Mouse (Mus musculus) heart, embryonic 13.5 days (tissue): ENCODE data around the gene Dock8. TPM values are rescaled to one million over a fixed set of nuclear protein-coding genes. Genes with fewer than 3 reads are reported as not detected.

ENCODE experiments used
- ATAC-seq: fragments of 200-750 bp; cut with Nextera tagmentation; 2 replicates; pipeline ENCODE4 v1.8.0; 2017; ENCODE audit warnings: moderate TSS enrichment; ENCODE audit not compliant: insufficient number of reproducible peaks, low FRiP score, low TSS enrichment; ENCODE audit errors: extremely low read depth
- H3K27ac ChIP-seq: fragments of 300-500 bp; sonication (generic); replicated peaks from 2 replicates; pipeline ENCODE4 v1.5.1; 2015; ENCODE audit warnings: moderate library complexity, mild to moderate bottlenecking, inconsistent platforms
- H3K27me3 ChIP-seq: fragments of 300-500 bp; sonication (generic); replicated peaks from 2 replicates; pipeline ENCODE4 v1.6.1; 2015; ENCODE audit warnings: mild to moderate bottlenecking, inconsistent platforms
- H3K36me3 ChIP-seq: fragments of 300-500 bp; sonication (generic); 2 replicates; pipeline ENCODE4 v1.6.1; 2015; ENCODE audit warnings: mild to moderate bottlenecking, inconsistent platforms
- H3K4me1 ChIP-seq: fragments of 300-500 bp; sonication (generic); 2 replicates; pipeline ENCODE4 v1.6.1; 2015; ENCODE audit warnings: inconsistent platforms
- H3K4me2 ChIP-seq: fragments of 300-500 bp; sonication (generic); 2 replicates; pipeline ENCODE4 v1.6.1; 2015; ENCODE audit warnings: inconsistent platforms, mild to moderate bottlenecking, moderate library complexity
- H3K4me3 ChIP-seq: fragments of 300-500 bp; sonication (generic); 2 replicates; pipeline ENCODE4 v1.5.1; 2015; ENCODE audit warnings: moderate library complexity, mild to moderate bottlenecking, inconsistent platforms
- H3K9ac ChIP-seq: fragments of 300-500 bp; sonication (generic); 2 replicates; pipeline ENCODE4 v1.6.1; 2015; ENCODE audit warnings: inconsistent platforms, mild to moderate bottlenecking, moderate library complexity
- H3K9me3 ChIP-seq: fragments of 300-500 bp; sonication (generic); 2 replicates; pipeline ENCODE4 v1.6.1; 2016; ENCODE audit warnings: inconsistent platforms
- WGBS: fragments of 180-500 bp; shearing (Covaris S2); methylation state at CpG from one replicate; pipeline ENCODE4 v1.1.7; 2015; ENCODE audit warnings: mixed read lengths; 5-methylcytosine and 5-hydroxymethylcytosine counted together
- polyA plus RNA-seq: library from polyadenylated mRNA; unstranded; fragments of >200 nt; fragmentation: Nextera tagmentation; extraction: Ambion mirVana; gene quantifications from 2 replicates; pipeline ENCODE4 v1.2.1, GENCODE M21; 2015

Gene Dock8
- polyA plus RNA-seq, 1 experiment from 2014 or later: 2.6 TPM

GRCm38 (mm10) chr19:25062857-25063240 is 63.5 kb downstream of the Dock8 start:
- peaks cover 38% of the 10 kb centered on the region for H3K4me1 ChIP-seq
- H3K27me3 ChIP-seq: peaks cover 20% of the 10 kb centered on the region
- H3K9me3 ChIP-seq: no peaks in the 10 kb centered on the region
- 74% methylated on average over 2 of the region's 2 CpGs for WGBS
- H3K4me3 ChIP-seq: no peak overlapping the region
- no peak overlapping the region for H3K27ac ChIP-seq
- no peak for ATAC-seq
- H3K36me3 ChIP-seq: no peaks in the 10 kb centered on the region
- no peak overlapping the region for H3K9ac ChIP-seq
- H3K4me2 ChIP-seq: no peak overlapping the region

- Histone ChIP-seq H3K9ac (no peak overlapping the region), H3K9me3 (no peaks in the 10 kb centered on the region), H3K27ac (no peak overlapping the region), H3K4me2 (no peak overlapping the region), H3K27me3 (peaks cover 23% of the 10 kb centered on the region), H3K4me1 (peaks cover 23% of the 10 kb centered on the region), H3K4me3 (no peak overlapping the region), H3K36me3 (no peaks in the 10 kb centered on the region)
- ATAC-seq: no peak
- 67% methylated on average over 9 of the region's 9 CpGs for WGBS
These were observed 66.9 kb downstream of the Dock8 start for GRCm38 (mm10) chr19:25066229-25066628.

- Histone ChIP-seq H3K9me3 (no peaks in the 10 kb centered on the region), H3K9ac (no peak overlapping the region), H3K27ac (no peak overlapping the region), H3K4me1 (peaks cover 9% of the 10 kb centered on the region), H3K4me3 (no peak overlapping the region), H3K4me2 (no peak overlapping the region), H3K27me3 (peaks cover 39% of the 10 kb centered on the region), H3K36me3 (no peaks in the 10 kb centered on the region)
- WGBS: 30% methylated on average over 8 of the region's 8 CpGs
- ATAC-seq: no peak
These were observed 69.2 kb downstream of the Dock8 start for GRCm38 (mm10) chr19:25068518-25068917.

GRCm38 (mm10) chr19:25072521-25072920 is 73.2 kb downstream of the Dock8 start:
- H3K27me3 ChIP-seq: peaks cover 48% of the 10 kb centered on the region
- 90% methylated on average over 9 of the region's 9 CpGs for WGBS
- H3K9me3 ChIP-seq: no peaks in the 10 kb centered on the region
- H3K4me1 ChIP-seq: peaks cover 6% of the 10 kb centered on the region; the same call in 1 of the 2 replicates
- no peak for ATAC-seq
- H3K4me3 ChIP-seq: no peak overlapping the region
- no peak overlapping the region for H3K9ac ChIP-seq
- H3K36me3 ChIP-seq: no peaks in the 10 kb centered on the region
- H3K4me2 ChIP-seq: no peak overlapping the region
- no peak overlapping the region for H3K27ac ChIP-seq

- Histone ChIP-seq H3K4me1 (peaks cover 6% of the 10 kb centered on the region; the same call in 1 of the 2 replicates), H3K4me2 (no peak overlapping the region), H3K4me3 (no peak overlapping the region), H3K27me3 (peaks cover 48% of the 10 kb centered on the region), H3K9me3 (no peaks in the 10 kb centered on the region), H3K36me3 (no peaks in the 10 kb centered on the region), H3K27ac (no peak overlapping the region), H3K9ac (no peak overlapping the region)
- ATAC-seq: no peak
- WGBS: 64% methylated on average over 6 of the region's 6 CpGs
These were observed 75.4 kb downstream of the Dock8 start for GRCm38 (mm10) chr19:25074741-25075140.

- 73% methylated on average over 7 of the region's 7 CpGs for WGBS
- H3K4me2 ChIP-seq: no peak overlapping the region
- H3K4me1 ChIP-seq: peaks cover 6% of the 10 kb centered on the region; the same call in 1 of the 2 replicates
- no peaks in the 10 kb centered on the region for H3K36me3 ChIP-seq
- H3K27ac ChIP-seq: no peak overlapping the region
- ATAC-seq: no peak
- no peak overlapping the region for H3K9ac ChIP-seq
- H3K4me3 ChIP-seq: no peak overlapping the region
- peaks cover 31% of the 10 kb centered on the region for H3K27me3 ChIP-seq
- H3K9me3 ChIP-seq: no peaks in the 10 kb centered on the region
These were observed 78.3 kb downstream of the Dock8 start for GRCm38 (mm10) chr19:25077636-25078035.

- WGBS: 71% methylated on average over 8 of the region's 8 CpGs
- H3K4me3 ChIP-seq: no peak overlapping the region
- H3K4me1 ChIP-seq: peaks cover 6% of the 10 kb centered on the region; the same call in 1 of the 2 replicates
- H3K4me2 ChIP-seq: no peak overlapping the region
- H3K9me3 ChIP-seq: no peaks in the 10 kb centered on the region
- H3K9ac ChIP-seq: no peak overlapping the region
- ATAC-seq: no peak
- no peaks in the 10 kb centered on the region for H3K36me3 ChIP-seq
- H3K27ac ChIP-seq: no peak overlapping the region
- peaks cover 29% of the 10 kb centered on the region for H3K27me3 ChIP-seq
These were observed 78.8 kb downstream of the Dock8 start for GRCm38 (mm10) chr19:25078130-25078529.

- WGBS: 75% methylated on average over 5 of the region's 5 CpGs
- Histone ChIP-seq H3K36me3 (no peaks in the 10 kb centered on the region), H3K4me1 (peaks cover 6% of the 10 kb centered on the region; the same call in 1 of the 2 replicates), H3K9ac (no peak overlapping the region), H3K27me3 (peaks cover 16% of the 10 kb centered on the region), H3K27ac (no peak overlapping the region), H3K9me3 (no peaks in the 10 kb centered on the region), H3K4me2 (no peak overlapping the region), H3K4me3 (no peak overlapping the region)
- ATAC-seq: no peak
These were observed 80.8 kb downstream of the Dock8 start for GRCm38 (mm10) chr19:25080166-25080565.

GRCm38 (mm10) chr19:25082839-25083238 is 83.5 kb downstream of the Dock8 start:
- 74% methylated on average over 2 of the region's 2 CpGs for WGBS
- Histone ChIP-seq H3K4me3 (no peak overlapping the region), H3K4me2 (no peak overlapping the region)

GRCm38 (mm10) chr19:25087181-25087580 is 87.8 kb downstream of the Dock8 start:
- H3K27ac ChIP-seq: no peak overlapping the region
- ATAC-seq: no peak
- H3K36me3 ChIP-seq: no peaks in the 10 kb centered on the region
- H3K9me3 ChIP-seq: no peaks in the 10 kb centered on the region
- H3K27me3 ChIP-seq: no peaks in the 10 kb centered on the region
- no peak overlapping the region for H3K4me2 ChIP-seq
- WGBS: 73% methylated on average over 7 of the region's 7 CpGs
- no peaks in the 10 kb centered on the region for H3K4me1 ChIP-seq
- H3K9ac ChIP-seq: no peak overlapping the region
- H3K4me3 ChIP-seq: no peak overlapping the region

More at GRCm38 (mm10) chr19:25082839-25083238, 83.5 kb downstream of the Dock8 start:
- H3K27me3 ChIP-seq: peaks cover 8% of the 10 kb centered on the region; the same call in 1 of the 2 replicates
- no peak overlapping the region for H3K9ac ChIP-seq
- no peak for ATAC-seq
- H3K27ac ChIP-seq: no peak overlapping the region
- no peaks in the 10 kb centered on the region for H3K36me3 ChIP-seq
- no peaks in the 10 kb centered on the region for H3K9me3 ChIP-seq
- H3K4me1 ChIP-seq: peaks cover 2% of the 10 kb centered on the region; the same call in 1 of the 2 replicates

GRCm38 (mm10) chr19:25089746-25090145 is 90.4 kb downstream of the Dock8 start:
- Histone ChIP-seq H3K4me2 (no peak overlapping the region), H3K9ac (no peak overlapping the region), H3K27ac (no peak overlapping the region), H3K27me3 (no peaks in the 10 kb centered on the region), H3K36me3 (no peaks in the 10 kb centered on the region), H3K4me3 (no peak overlapping the region), H3K9me3 (no peaks in the 10 kb centered on the region), H3K4me1 (no peaks in the 10 kb centered on the region)
- 78% methylated on average over 7 of the region's 7 CpGs for WGBS
- no peak for ATAC-seq

GRCm38 (mm10) chr19:25095135-25095534 is 95.8 kb downstream of the Dock8 start:
- Histone ChIP-seq H3K9ac (no peak overlapping the region), H3K4me2 (no peak overlapping the region), H3K9me3 (no peaks in the 10 kb centered on the region), H3K36me3 (no peaks in the 10 kb centered on the region), H3K27me3 (no peaks in the 10 kb centered on the region), H3K4me3 (no peak overlapping the region), H3K27ac (no peak overlapping the region), H3K4me1 (peaks cover 25% of the 10 kb centered on the region)
- no peak for ATAC-seq
- 26% methylated on average over 3 of the region's 3 CpGs for WGBS
